Mouse (Mus musculus): ENCODE measurements around the gene Fstl4. TPM values are rescaled to one million over a fixed set of nuclear protein-coding genes. Genes with fewer than 3 reads are reported as not detected.

Gene Fstl4
- polyA plus RNA-seq, 1 experiment from 2014 or later = 9.1 TPM

- WGBS (ENCODE audit: insufficient replicate concordance) = 79% methylated on average over 5 of the region's 5 CpGs
- Histone ChIP-seq H3K36me3 (ENCODE audit: control insufficient read depth, insufficient read depth, low read length) (no peaks in the 10 kb centered on the region), H3K27ac (ENCODE audit: low read depth, low read length) (no peak overlapping the region), H3K9ac (ENCODE audit: low read depth, low read length) (no peak overlapping the region), H3K4me2 (no peak overlapping the region), H3K4me3 (ENCODE audit: low read depth, low read length) (no peak overlapping the region), H3K27me3 (ENCODE audit: control insufficient read depth, insufficient read depth, low read length) (no peaks in the 10 kb centered on the region), H3K4me1 (ENCODE audit: control insufficient read depth, insufficient read depth, low read length) (no peaks in the 10 kb centered on the region), H3K9me3 (replicated peaks; ENCODE audit: control insufficient read depth, low read length) (no peaks in the 10 kb centered on the region)
- no peak for ATAC-seq (replicated peaks; ENCODE audit: insufficient number of reproducible peaks, low FRiP score, low TSS enrichment)
Measured at GRCm38 (mm10) chr11:52904101-52904500, 139.7 kb downstream of the Fstl4 start.

GRCm38 (mm10) chr11:52910788-52911187 is 146.4 kb downstream of the Fstl4 start:
- H3K27me3 ChIP-seq (ENCODE audit: control insufficient read depth, insufficient read depth, low read length) = no peaks in the 10 kb centered on the region
- no peaks in the 10 kb centered on the region for H3K36me3 ChIP-seq (ENCODE audit: control insufficient read depth, insufficient read depth, low read length)
- H3K9me3 ChIP-seq (replicated peaks; ENCODE audit: control insufficient read depth, low read length) = no peaks in the 10 kb centered on the region
- no peak overlapping the region for H3K4me2 ChIP-seq
- peak overlapping the region; percentile 65 for H3K27ac ChIP-seq (ENCODE audit: low read depth, low read length)
- H3K9ac ChIP-seq (ENCODE audit: low read depth, low read length) = no peak overlapping the region
- H3K4me1 ChIP-seq (ENCODE audit: control insufficient read depth, insufficient read depth, low read length) = peaks cover 11% of the 10 kb centered on the region; the same call in 1 of the 2 replicates
- 0 out of 2 replicates have a peak, but pooled peaks have one; percentile 22 for ATAC-seq (replicated peaks; ENCODE audit: insufficient number of reproducible peaks, low FRiP score, low TSS enrichment)
- 19% methylated on average over 7 of the region's 7 CpGs for WGBS (ENCODE audit: insufficient replicate concordance)
- H3K4me3 ChIP-seq (ENCODE audit: low read depth, low read length) = no peak overlapping the region

- WGBS (ENCODE audit: insufficient replicate concordance) = 40% methylated on average over 6 of the region's 6 CpGs
- H3K9ac ChIP-seq (ENCODE audit: low read depth, low read length) = no peak overlapping the region
- H3K27me3 ChIP-seq (ENCODE audit: control insufficient read depth, insufficient read depth, low read length) = no peaks in the 10 kb centered on the region
- no peaks in the 10 kb centered on the region for H3K36me3 ChIP-seq (ENCODE audit: control insufficient read depth, insufficient read depth, low read length)
- no peak overlapping the region for H3K4me3 ChIP-seq (ENCODE audit: low read depth, low read length)
- H3K9me3 ChIP-seq (replicated peaks; ENCODE audit: control insufficient read depth, low read length) = no peaks in the 10 kb centered on the region
- no peak overlapping the region for H3K4me2 ChIP-seq
- H3K27ac ChIP-seq (ENCODE audit: low read depth, low read length) = no peak overlapping the region
- peaks cover 15% of the 10 kb centered on the region; the same call in 1 of the 2 replicates for H3K4me1 ChIP-seq (ENCODE audit: control insufficient read depth, insufficient read depth, low read length)
- no peak for ATAC-seq (replicated peaks; ENCODE audit: insufficient number of reproducible peaks, low FRiP score, low TSS enrichment)
Measured at GRCm38 (mm10) chr11:52914431-52914830, 150.0 kb downstream of the Fstl4 start.

- H3K27ac ChIP-seq (ENCODE audit: low read depth, low read length) = no peak overlapping the region
- no peaks in the 10 kb centered on the region for H3K36me3 ChIP-seq (ENCODE audit: control insufficient read depth, insufficient read depth, low read length)
- ATAC-seq (replicated peaks; ENCODE audit: insufficient number of reproducible peaks, low FRiP score, low TSS enrichment) = no peak
- peaks cover 14% of the 10 kb centered on the region; the same call in 1 of the 2 replicates for H3K4me1 ChIP-seq (ENCODE audit: control insufficient read depth, insufficient read depth, low read length)
- H3K9ac ChIP-seq (ENCODE audit: low read depth, low read length) = no peak overlapping the region
- no peaks in the 10 kb centered on the region for H3K27me3 ChIP-seq (ENCODE audit: control insufficient read depth, insufficient read depth, low read length)
- no peak overlapping the region for H3K4me3 ChIP-seq (ENCODE audit: low read depth, low read length)
- no peaks in the 10 kb centered on the region for H3K9me3 ChIP-seq (replicated peaks; ENCODE audit: control insufficient read depth, low read length)
- H3K4me2 ChIP-seq = no peak overlapping the region
- WGBS (ENCODE audit: insufficient replicate concordance) = 91% methylated on average over 2 of the region's 2 CpGs
Measured at GRCm38 (mm10) chr11:52915648-52916047, 151.2 kb downstream of the Fstl4 start.

GRCm38 (mm10) chr11:52919231-52919960 is 155.0 kb downstream of the Fstl4 start:
- ATAC-seq (replicated peaks; ENCODE audit: insufficient number of reproducible peaks, low FRiP score, low TSS enrichment) = no peak

GRCm38 (mm10) chr11:52924196-52924595 is 159.8 kb downstream of the Fstl4 start:
- Histone ChIP-seq H3K4me3 (ENCODE audit: low read depth, low read length) (no peak overlapping the region), H3K27me3 (ENCODE audit: control insufficient read depth, insufficient read depth, low read length) (no peaks in the 10 kb centered on the region), H3K27ac (ENCODE audit: low read depth, low read length) (no peak overlapping the region), H3K36me3 (ENCODE audit: control insufficient read depth, insufficient read depth, low read length) (no peaks in the 10 kb centered on the region), H3K9ac (ENCODE audit: low read depth, low read length) (no peak overlapping the region), H3K4me1 (ENCODE audit: control insufficient read depth, insufficient read depth, low read length) (0 out of 2 replicates have a peak, but pooled peaks cover 4% of the 10 kb centered on the region), H3K9me3 (replicated peaks; ENCODE audit: control insufficient read depth, low read length) (no peaks in the 10 kb centered on the region), H3K4me2 (no peak overlapping the region)
- 82% methylated on average over 2 of the region's 2 CpGs for WGBS (ENCODE audit: insufficient replicate concordance)
- ATAC-seq (replicated peaks; ENCODE audit: insufficient number of reproducible peaks, low FRiP score, low TSS enrichment) = no peak

More at GRCm38 (mm10) chr11:52919231-52919960, 155.0 kb downstream of the Fstl4 start:
- Histone ChIP-seq H3K9ac (ENCODE audit: low read depth, low read length) (no peak overlapping the region), H3K36me3 (ENCODE audit: control insufficient read depth, insufficient read depth, low read length) (no peaks in the 10 kb centered on the region), H3K4me1 (ENCODE audit: control insufficient read depth, insufficient read depth, low read length) (peaks cover 8% of the 10 kb centered on the region; the same call in 1 of the 2 replicates), H3K9me3 (replicated peaks; ENCODE audit: control insufficient read depth, low read length) (no peaks in the 10 kb centered on the region), H3K27me3 (ENCODE audit: control insufficient read depth, insufficient read depth, low read length) (no peaks in the 10 kb centered on the region), H3K4me2 (no peak overlapping the region), H3K27ac (ENCODE audit: low read depth, low read length) (no peak overlapping the region), H3K4me3 (ENCODE audit: low read depth, low read length) (no peak overlapping the region)
- WGBS (ENCODE audit: insufficient replicate concordance) = 36% methylated on average over 15 of the region's 15 CpGs

- Histone ChIP-seq H3K4me1 (ENCODE audit: control insufficient read depth, insufficient read depth, low read length) (no peaks in the 10 kb centered on the region), H3K27me3 (ENCODE audit: control insufficient read depth, insufficient read depth, low read length) (no peaks in the 10 kb centered on the region), H3K9me3 (replicated peaks; ENCODE audit: control insufficient read depth, low read length) (no peaks in the 10 kb centered on the region), H3K36me3 (ENCODE audit: control insufficient read depth, insufficient read depth, low read length) (no peaks in the 10 kb centered on the region), H3K9ac (ENCODE audit: low read depth, low read length) (no peak overlapping the region), H3K4me3 (ENCODE audit: low read depth, low read length) (no peak overlapping the region), H3K4me2 (no peak overlapping the region), H3K27ac (ENCODE audit: low read depth, low read length) (no peak overlapping the region)
- no peak for ATAC-seq (replicated peaks; ENCODE audit: insufficient number of reproducible peaks, low FRiP score, low TSS enrichment)
- 83% methylated on average over 4 of the region's 4 CpGs for WGBS (ENCODE audit: insufficient replicate concordance)
Measured at GRCm38 (mm10) chr11:52928321-52928720, 163.9 kb downstream of the Fstl4 start.

GRCm38 (mm10) chr11:52939336-52940070 is 175.1 kb downstream of the Fstl4 start:
- no peak overlapping the region for H3K4me2 ChIP-seq
- H3K4me1 ChIP-seq (ENCODE audit: control insufficient read depth, insufficient read depth, low read length) = 0 out of 2 replicates have a peak, but pooled peaks cover 3% of the 10 kb centered on the region
- H3K27ac ChIP-seq (ENCODE audit: low read depth, low read length) = no peak overlapping the region
- H3K9me3 ChIP-seq (replicated peaks; ENCODE audit: control insufficient read depth, low read length) = no peaks in the 10 kb centered on the region
- ATAC-seq (replicated peaks; ENCODE audit: insufficient number of reproducible peaks, low FRiP score, low TSS enrichment) = no peak
- WGBS (ENCODE audit: insufficient replicate concordance) = 61% methylated on average over 12 of the region's 12 CpGs
- no peaks in the 10 kb centered on the region for H3K36me3 ChIP-seq (ENCODE audit: control insufficient read depth, insufficient read depth, low read length)
- H3K9ac ChIP-seq (ENCODE audit: low read depth, low read length) = no peak overlapping the region
- no peaks in the 10 kb centered on the region for H3K27me3 ChIP-seq (ENCODE audit: control insufficient read depth, insufficient read depth, low read length)
- no peak overlapping the region for H3K4me3 ChIP-seq (ENCODE audit: low read depth, low read length)

Data from heart, embryonic 11.5 days (tissue).